Mouse (Mus musculus): ENCODE results near the gene Cpm.

DNA sequence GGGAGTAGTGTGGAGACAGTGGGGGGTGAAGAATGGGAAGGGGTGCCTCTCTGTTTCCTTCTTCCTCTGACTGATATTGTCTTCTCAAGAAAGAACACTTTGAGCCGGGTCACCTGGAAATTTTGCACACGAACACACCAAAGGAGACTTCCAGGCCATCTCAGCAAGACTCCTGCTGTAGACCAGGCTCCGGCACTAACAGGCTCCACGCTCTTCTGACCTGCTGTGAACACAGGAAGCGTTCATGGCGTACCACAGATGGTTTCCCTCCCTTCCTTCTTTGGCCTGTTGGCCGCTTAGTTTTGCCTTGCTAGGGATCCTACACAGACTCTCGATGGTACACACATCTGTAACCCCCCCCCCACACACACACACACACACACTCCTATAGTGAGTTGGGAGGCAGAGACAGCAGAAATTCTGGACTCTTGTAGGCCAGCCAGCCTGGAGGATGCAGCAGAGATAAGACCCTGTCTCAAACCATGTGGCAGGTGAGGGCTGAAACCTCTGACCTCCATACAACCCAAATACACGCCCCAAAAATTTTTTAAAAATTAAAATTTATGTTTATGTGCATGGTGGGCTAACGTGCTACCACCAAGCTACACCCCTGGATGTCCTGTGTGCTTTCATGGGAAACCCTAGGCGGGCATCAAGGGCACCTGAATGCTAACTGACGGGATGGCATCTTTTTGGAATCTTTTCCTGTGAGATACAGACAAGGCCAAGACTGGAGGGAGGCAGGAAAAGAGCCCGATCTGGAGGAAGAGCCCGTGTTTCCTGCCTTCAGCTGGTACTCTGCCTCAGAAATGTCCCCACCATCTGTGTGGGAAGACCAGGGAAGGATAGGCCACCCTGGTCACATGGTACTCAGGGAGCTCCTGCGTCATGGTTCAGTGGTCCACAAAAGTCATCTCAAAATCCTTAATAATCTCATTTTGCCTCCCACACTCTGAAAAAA lies 23.7 kb upstream of the Cpm start:
- TF ChIP-seq POLR2A (IDR thresholded peaks at IDR 0.05; ENCODE audit: insufficient read length, low read depth), result no peak
- TF ChIP-seq POLR2AphosphoS2 (IDR thresholded peaks at IDR 0.05; ENCODE audit: insufficient read length, low read depth), result no peak
- TF ChIP-seq TCF3 (IDR thresholded peaks at IDR 0.05; ENCODE audit: insufficient read length, low read depth), result no peak
- no peak for TF ChIP-seq USF1 (IDR thresholded peaks at IDR 0.05; ENCODE audit: low read depth)
- TF ChIP-seq TCF12 (IDR thresholded peaks at IDR 0.05; ENCODE audit: insufficient read depth, poor library complexity, severe bottlenecking), result no peak
- TF ChIP-seq MAX (IDR thresholded peaks at IDR 0.05; ENCODE audit: low read depth), result no peak
